Mouse (Mus musculus) hematopoietic stem cell, adult 5-6 weeks (primary cell): ENCODE data around the gene Babam2. TPM values are rescaled to one million over a fixed set of nuclear protein-coding genes. Genes with fewer than 3 reads are reported as not detected.
A peak's percentile ranks its signal among the peaks of the same experiment; 100 is the strongest.

Source experiments
- ATAC-seq, 2 experiments: fragments of 125-278 bp in 1 of 2; replicated peaks in 1 of 2; 2 replicates each; pipeline ENCODE4 v1.8.0; 2016 to 2017; ENCODE audit warnings: inconsistent platforms in 2 of 2, mild to moderate bottlenecking in 2 of 2, moderate number of reproducible peaks in 2 of 2, low read depth in 1 of 2, moderate TSS enrichment in 1 of 2; ENCODE audit not compliant: low FRiP score in 2 of 2, poor library complexity in 2 of 2, severe bottlenecking in 2 of 2, insufficient read depth in 1 of 2, low TSS enrichment in 1 of 2
- total RNA-seq: library from RNA; stranded (forward); fragments of 172-1452, 232-1000 nt; gene quantifications from 2 replicates; pipeline ENCODE4 v1.2.3, GENCODE M21; 2017

Babam2 gene
- total RNA-seq, 1 experiment from 2014 or later = 36.1 TPM

DNA sequence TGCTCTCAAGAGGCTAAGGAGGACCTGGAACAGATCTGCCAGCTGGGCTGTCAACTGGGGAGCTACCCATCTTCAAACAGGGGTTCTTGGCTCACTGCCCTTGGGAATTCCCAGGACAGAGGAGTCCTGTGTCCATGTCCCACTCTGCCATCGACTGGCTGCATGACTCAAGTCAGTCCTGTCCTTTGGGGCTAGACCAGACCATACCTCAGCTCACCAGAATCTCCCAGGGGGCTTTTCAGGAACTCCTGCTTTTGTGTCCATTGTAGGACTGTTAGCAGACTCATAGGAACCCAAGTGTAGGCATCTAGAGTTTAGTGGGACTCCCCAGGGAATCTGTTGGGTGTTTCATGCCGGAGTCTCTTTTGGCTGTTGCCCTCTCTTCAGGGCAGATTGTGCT, 388.5 kb downstream of the Babam2 start:
- ATAC-seq = no peak

DNA sequence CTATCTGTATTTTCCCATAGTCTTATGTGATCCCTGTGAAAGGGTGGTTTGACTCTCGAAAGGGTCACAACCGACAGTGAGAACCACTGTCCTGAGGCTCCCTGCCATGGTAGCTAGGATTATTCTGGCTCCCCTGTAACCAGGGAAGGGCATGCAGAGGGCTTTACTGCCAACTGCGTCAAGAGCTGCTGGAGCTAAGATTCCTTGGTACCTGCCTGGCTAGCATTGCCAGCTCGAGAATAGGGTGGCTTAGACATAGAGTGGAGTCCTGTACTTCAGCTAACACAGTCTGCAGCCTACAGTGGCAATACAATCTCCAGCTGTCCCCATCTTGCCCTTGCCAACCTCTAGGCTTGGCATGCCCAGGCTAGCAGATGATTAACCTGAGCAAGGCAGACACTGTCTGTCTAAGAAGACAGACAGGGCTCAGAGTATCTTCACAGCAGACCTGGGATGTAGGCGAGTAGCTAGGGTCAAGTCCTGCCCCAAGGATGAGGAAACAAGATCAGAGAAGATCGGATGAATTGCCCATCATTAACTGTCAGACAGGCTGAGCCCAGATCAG, 389.1 kb downstream of the Babam2 start:
- ATAC-seq = no peak

DNA sequence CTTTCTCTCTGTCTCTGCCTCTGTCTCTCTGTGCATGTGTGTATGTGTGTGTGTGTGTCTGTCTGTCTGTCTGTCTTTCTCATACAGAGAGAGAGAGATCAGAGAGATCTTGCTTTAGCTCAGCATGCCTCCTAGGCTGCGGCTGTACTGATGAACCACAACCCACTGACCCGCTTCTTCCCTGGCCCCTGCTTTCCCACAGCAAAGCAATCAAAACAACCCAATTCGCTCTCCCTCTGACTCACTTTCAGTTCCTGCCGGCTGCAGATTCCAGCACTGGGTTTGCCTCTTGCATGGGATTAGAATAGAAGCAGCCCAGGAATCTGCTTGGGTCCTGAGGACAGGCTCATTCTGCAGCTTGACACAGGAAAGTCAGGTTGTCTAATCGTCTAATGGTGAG, 392.0 kb downstream of the Babam2 start:
- no peak for ATAC-seq

DNA sequence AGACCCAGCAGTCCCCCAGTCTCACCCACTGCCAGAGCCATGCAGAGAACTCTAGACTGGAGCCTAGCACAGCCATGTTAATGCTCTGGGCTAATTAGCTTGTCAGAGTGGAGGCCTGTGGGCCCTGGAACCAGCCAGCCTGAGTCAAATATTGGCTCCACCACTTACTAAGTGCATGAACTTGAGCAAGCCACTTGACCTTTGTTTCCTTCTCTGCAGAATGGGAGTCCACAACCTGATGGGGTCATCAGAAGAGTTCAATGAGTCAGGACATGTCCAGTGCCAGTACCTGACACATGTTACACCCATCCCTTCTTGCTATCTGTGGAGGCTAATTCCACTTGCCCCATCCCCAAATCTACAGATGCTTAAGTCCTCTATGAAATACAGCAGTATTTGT, 394.8 kb downstream of the Babam2 start:
- ATAC-seq = no peak

DNA sequence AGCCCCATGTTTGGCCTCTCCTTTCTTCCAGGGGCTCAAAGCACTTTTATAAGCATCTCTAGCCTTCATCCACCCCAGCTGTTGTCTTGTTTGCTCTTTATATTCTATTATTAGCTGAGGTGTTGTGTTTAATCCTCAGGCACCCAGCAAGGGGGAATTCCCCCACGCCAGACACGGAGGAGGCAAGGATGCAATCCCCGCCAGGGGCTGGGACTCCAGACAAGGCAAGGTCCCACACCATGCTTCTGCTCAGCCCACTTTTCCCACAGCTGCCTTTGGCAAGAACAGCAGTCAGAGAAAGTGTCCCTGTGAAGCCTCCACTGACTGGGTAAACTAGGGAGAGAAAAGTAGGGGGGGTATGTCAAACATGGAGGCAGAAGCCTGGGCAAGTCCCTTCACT, 401.2 kb downstream of the Babam2 start:
- ATAC-seq = no peak

DNA sequence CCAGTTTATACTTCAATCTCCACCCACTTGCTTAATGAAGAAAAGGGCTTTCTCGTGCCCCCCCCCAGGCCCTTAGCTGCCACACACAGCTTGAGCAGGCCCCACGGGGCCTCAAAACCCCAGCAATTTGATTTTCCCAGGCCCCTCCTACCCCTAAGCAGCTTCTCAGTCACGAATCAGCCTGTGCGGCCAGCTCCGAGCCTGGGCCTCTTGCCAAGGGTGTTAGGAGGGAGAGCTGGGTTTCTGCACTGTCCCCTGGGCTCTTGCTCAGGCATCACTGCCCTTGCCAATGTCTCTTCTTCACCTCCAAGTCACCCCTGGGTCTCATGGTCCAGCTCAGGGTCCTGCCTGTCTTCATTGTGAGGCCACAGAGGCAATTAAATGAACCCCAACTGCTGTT, 405.0 kb downstream of the Babam2 start:
- 0 out of 4 replicates have a peak, but pooled peaks of 1 of the 2 experiments have one; percentile 19 for ATAC-seq

DNA sequence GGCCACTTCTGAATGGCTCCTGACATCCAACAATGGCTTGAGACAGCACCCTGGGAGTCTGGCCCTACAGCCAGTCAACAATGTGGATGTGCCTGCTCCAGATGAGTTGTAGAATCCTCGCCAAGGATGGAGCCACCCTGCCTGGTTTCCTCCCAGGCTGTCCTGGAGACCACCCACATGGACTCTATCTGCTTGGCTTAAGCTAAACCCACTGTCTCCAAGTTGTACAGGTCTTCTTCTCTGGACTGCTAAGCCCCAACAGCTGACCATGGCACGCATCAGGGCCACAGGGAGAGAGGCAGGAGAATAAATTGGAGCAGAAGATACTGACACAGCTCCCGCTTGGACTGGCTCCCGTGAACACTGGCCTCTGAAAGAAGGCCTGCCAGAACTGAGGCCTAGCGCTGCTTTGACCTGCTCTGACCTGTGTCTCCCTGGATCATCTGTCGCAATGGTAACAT, 405.5 kb downstream of the Babam2 start:
- ATAC-seq = no peak

DNA sequence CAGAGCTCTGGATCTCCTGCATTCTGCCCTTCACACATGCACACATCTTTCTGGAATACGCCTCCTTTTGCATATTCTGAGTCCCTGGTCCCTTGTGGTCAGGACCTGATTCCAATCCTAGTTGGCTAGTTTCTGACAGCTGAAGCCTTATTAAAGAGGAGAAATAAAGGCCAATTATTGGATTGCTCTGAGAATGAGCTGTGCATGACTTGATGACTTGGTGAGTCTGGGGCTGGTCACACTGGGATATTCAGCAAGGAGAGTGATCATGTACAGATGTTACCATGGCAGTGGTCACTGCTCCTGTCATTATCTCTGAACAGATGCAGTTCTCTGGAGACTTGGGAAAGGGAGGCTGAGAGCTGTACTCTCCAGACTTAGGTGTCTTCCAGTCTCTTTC, 406.1 kb downstream of the Babam2 start:
- no peak for ATAC-seq

DNA sequence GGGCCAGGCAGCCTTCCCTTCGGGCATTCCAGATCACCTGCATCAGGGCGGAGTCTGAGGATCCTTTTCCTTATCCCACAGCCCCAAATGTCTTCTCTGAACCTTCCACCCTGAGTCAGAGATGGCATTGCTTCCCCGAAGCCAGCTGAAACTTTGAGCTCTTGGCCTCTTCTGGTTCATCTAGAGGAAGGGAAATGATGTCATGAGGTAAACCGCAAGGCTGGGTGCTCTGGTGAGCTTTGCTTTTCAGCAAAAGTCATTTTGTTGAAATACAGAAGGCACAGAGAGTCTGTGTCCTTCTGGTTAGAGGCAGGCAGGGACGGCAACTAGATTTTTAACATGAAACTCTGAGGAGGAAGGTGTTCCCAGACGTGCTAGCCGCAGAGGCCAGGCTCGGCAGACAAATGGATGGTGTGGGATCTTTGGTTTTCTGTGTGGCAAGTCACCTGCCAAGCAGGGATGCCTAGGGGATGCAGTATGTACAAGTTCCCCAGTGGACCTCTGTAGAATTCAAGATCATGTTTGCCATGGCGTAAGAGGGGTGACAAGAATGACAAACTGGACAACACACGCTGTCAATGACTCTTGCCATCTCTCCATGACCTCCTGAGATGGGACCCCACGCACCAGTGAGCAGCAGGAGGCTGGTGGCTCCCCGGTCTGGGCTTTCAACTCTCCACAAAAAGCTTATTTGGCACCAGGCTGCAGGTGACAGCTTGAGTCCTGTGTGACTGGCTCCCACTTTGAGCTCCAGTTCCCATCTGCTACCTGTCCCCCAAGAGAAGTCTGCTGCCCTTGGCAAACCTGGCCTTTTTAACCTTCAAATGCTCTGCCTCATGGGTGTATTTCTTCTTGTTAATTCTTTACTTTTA, 406.9 kb downstream of the Babam2 start:
- peak; percentile 84 to 92 for ATAC-seq

DNA sequence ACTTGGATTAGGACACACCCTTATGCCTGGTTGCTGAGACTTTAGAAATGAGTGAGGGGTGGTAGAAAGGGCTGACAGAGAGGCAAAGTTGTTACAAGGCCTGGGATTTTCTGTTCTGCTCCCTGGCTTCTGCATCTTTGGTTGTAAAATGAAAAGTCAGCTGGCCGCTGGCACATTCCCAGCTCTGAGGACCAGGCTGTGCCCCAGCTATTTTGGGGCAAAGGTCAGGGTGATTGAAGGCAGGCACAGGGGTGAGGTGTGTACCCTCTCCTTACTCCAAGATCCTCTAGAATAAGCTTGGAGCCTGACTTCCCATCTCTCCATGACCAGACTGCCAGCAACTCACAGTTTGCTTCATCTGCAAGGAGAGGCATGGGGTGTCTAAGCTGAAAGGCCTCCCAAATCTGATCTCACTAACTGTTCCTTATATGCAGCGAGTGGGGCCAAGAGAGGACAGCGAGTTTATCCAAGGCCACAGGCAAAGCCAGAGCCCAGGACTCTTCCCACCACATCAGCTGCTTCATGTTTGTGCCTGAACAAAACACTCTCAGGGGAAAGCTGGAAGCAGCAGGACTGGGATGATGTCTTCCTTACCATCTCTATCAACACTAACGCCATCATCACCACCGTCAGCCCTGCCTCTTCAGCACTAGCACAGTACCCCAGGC, 409.1 kb downstream of the Babam2 start:
- ATAC-seq = no peak

DNA sequence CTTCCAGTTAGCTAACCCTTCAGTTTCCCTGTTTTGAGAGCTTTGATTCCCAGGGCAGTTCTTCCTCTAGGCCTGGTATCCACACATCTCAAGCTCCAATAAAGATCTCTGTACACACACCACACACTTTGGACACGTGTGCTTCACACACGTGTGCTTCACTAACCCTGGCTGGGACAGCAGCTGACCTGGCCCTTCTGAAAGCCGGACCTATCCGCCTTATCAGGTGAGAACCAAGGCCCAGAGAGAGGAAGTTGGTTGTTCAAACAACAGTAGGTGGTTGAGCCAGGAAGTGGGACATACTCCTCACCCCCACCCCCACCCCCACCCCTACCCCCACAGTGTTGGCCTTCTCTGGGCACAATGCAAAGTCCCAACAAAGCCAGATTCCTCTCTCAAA, 413.2 kb downstream of the Babam2 start:
- 0 out of 4 replicates have a peak, but pooled peaks of 1 of the 2 experiments have one; percentile 18 for ATAC-seq

DNA sequence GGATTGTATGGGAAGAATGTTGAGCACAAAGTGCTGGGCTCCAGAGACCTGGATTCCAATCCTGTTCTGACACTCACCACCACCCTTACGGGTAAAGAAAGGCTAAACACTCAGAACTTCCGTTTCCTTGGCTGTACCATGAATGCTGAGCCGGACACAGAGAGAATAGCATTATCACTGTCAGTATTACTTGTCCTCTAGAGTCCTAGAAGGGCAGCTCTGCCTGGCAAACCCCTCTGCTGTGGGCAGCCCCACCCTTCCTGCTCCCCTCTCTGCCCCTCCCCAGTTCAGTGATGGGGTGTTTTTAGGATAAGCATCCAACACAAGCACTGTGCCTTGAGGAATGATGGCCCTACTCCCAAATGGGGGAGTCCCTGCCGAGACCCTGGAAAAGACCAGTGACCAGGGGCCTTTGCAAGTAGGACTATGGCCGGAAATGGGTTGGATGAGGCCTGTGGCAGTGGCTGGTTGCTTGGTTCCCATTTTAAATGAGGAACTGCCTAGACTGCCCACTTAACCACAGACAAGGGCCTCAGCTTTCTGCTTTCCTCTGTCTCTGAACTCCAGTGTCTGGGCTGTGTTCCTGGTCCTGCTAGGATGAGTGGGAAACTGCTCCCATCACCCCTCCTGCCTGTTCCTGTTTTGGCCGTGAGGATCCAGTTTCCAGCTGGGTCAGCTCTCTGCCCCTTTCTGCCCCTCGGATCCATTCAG, 414.9 kb downstream of the Babam2 start:
- peak; percentile 88 to 90 for ATAC-seq

DNA sequence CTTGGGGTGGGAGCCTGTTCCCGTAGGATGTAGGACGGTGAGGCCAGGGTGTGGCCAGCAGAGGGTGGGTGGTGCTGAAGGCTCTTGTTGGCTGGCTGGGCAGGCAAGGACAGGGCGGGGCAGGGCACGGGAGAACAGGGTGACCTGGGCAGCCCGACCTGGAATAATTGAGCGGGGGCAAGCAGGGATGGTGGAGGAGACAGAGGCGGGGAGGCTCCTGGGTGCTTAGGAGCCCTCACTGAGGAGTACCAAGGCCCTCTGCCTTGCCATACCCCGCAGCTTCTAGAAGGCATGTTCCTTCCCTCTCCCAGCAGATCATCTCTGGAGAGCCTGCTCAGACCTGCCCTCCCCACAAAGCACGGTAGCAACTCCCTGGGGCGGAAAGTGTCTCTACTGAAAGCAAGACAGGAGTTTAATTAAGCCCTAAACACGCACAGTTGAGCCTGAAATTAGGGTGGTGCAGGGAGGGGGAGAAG, 423.5 kb downstream of the Babam2 start:
- no peak for ATAC-seq

DNA sequence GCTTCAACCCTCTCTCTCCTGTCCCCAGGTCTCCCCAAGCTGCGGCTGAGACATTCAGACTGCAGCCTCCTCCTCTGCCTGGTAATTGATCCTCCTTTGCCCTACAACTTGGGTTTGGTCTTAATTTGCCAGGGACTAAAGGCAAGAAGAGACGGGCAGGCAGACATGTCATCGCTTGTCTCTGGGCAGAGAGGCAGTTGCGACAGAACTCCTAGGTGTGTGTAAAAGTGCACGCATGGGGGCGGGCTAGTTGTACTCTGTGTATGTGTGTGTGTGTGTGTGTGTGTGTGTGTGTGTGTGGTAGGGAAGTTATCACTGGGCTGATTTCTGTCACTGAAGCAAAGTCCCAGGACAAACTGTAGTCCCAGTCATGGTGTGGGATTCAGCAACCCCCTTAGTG, 424.5 kb downstream of the Babam2 start:
- ATAC-seq = peak in 1 of 2 experiments; percentile 20; a peak in 1 of 4 replicates

DNA sequence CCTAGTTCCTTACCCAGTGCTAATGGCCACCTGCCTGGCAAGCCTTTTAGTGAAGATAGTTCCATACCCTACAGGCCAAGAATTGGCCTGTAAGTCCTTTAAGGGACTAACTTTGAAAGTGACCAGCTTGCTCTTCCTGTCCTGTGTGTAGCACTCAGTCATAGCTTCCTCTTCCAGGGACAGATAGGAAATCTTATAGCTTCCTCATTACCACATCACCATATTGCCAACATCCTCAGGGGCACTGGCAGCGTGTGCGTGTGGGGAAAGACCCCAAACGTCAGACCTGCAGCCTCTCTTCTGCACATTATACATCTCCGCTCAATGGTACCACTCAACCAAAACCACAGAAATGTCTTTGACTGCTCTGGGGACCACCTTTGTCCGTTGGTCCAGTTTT, 424.9 kb downstream of the Babam2 start:
- peak; percentile 54 to 80; a peak in 3 of 4 replicates for ATAC-seq

DNA sequence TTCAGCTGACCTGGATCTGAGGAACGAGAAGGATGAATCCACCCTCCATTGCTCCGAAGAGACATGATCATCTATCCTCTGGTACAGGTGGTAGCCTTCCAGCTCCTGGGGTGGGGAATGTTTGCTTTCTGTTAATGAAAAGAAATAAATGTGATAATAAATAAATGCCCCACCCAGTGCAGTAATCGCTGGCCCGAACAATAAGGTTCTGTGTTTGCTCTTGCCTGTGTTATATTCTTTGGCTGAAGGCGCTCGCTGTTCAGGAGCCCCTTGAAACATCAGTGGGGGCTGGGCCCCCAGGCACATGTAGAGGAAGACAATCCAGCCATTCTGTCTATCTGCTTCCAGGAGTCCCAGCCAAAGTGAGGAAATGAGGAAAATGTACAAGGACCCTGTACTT, 427.5 kb downstream of the Babam2 start:
- ATAC-seq = no peak

DNA sequence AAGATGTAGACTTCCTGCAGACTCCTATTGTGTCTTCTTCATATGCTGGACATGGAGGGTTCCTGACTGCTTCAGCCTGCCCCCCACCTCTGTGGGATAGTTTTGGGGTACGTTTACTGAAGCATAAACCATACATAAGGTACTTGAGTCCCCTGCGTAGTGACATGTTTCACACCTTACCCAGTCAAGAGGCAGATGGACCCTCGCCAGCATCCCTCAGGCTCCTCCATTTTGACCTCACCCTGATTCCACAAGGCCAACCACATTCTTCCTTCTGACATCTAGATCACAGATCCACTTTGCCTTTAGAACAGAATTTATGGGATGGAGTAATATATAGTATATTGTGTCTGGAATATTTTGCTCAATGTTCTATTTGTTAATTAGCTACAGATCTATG, 429.7 kb downstream of the Babam2 start:
- no peak for ATAC-seq
